In the genomic region with DNA sequence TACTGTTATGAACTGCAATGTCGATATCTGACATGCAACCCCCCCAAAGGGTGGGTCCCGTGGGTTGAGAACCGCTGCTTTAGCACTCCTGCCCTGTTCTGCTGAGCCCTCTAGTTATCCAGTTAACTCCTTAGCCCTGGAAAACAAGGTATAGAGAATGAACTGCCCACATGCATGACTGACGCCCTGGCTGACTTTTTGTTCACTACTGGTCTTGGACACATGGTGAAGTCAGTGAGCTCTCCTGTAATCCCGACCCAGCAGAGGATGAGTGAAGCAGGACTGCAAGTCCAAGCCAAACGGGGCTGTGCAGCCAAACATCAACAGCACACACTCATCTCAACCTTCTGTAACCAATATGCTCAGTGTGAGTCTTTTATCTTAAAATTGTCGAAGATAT, we compare ENCODE assay signal across 9 mouse cellular contexts. TPM values are rescaled to one million over a fixed set of nuclear protein-coding genes. Genes with fewer than 3 reads are reported as not detected.
DNase-seq lines count a peak whose midpoint lies in the region; ATAC-seq lines count a peak whose summit lies in the region.
"Had no signal": no experiment of that assay in that cellular context is flagged by ENCODE, and none has a peak within 500 bp of the region (broad histone marks: within the 10 kb centered on the region; RNA-seq: fewer than 3 reads in every experiment).

No protein-coding gene starts in this region.

- H3K9ac ChIP-seq in midbrain, embryonic 11.5 days (ENCODE audit: low read length): no peak overlapping the region
- H3K9ac ChIP-seq in limb, embryonic 12.5 days (replicated peaks): no peak overlapping the region
- no peak overlapping the region for H3K9ac ChIP-seq in stomach, embryonic 15.5 days

- WGBS in midbrain, embryonic 10.5 days: 91% methylated on average over 7 of the region's 7 CpGs
- WGBS in midbrain, embryonic 11.5 days: 91% methylated on average over 7 of the region's 7 CpGs
- WGBS in limb, embryonic 12.5 days: 88% methylated on average over 7 of the region's 7 CpGs
- WGBS in stomach, embryonic 15.5 days: 89% methylated on average over 7 of the region's 7 CpGs

- H3K36me3 ChIP-seq in midbrain, embryonic 10.5 days: peaks cover 55% of the 10 kb centered on the region
- H3K36me3 ChIP-seq in midbrain, embryonic 11.5 days (ENCODE audit: control insufficient read depth, insufficient read depth, low read length): peaks cover 4% of the 10 kb centered on the region; the same call in 1 of the 2 replicates
- H3K36me3 ChIP-seq in limb, embryonic 12.5 days: peaks cover 50% of the 10 kb centered on the region
- peaks cover 22% of the 10 kb centered on the region for H3K36me3 ChIP-seq in stomach, embryonic 15.5 days

- H3K4me2 ChIP-seq in midbrain, embryonic 11.5 days: no peak overlapping the region; the same call in 1 of the 2 replicates
- H3K4me2 ChIP-seq in limb, embryonic 12.5 days: peak overlapping the region; percentile 72
- peak overlapping the region; percentile 74 for H3K4me2 ChIP-seq in stomach, embryonic 15.5 days

- H3K4me3 ChIP-seq in midbrain, embryonic 10.5 days: peak overlapping the region; percentile 78; the same call in 1 of the 2 replicates
- H3K4me3 ChIP-seq in midbrain, embryonic 11.5 days (ENCODE audit: low read depth, low read length): no peak overlapping the region; the same call in 1 of the 2 replicates
- H3K4me3 ChIP-seq in limb, embryonic 12.5 days (replicated peaks): peak overlapping the region; percentile 97; the same call in 1 of the 2 replicates
- peak overlapping the region; percentile 87 for H3K4me3 ChIP-seq in stomach, embryonic 15.5 days (replicated peaks)

- no peak for ATAC-seq in midbrain, embryonic 11.5 days (ENCODE audit: low FRiP score)
- no peak for ATAC-seq in limb, embryonic 12.5 days (ENCODE audit: insufficient number of reproducible peaks, insufficient read depth, low FRiP score, low TSS enrichment, low read depth)
- no peak for ATAC-seq in stomach, embryonic 15.5 days (ENCODE audit: insufficient read depth, low FRiP score, low read depth)

- peaks cover 26% of the 10 kb centered on the region for H3K4me1 ChIP-seq in midbrain, embryonic 10.5 days
- peaks cover 11% of the 10 kb centered on the region for H3K4me1 ChIP-seq in midbrain, embryonic 11.5 days (ENCODE audit: control insufficient read depth, insufficient read depth, low read length)
- H3K4me1 ChIP-seq in limb, embryonic 12.5 days (replicated peaks): peaks cover 16% of the 10 kb centered on the region
- peaks cover 15% of the 10 kb centered on the region; the same call in 1 of the 2 replicates for H3K4me1 ChIP-seq in stomach, embryonic 15.5 days

- H3K27ac ChIP-seq in midbrain, embryonic 10.5 days (replicated peaks): no peak overlapping the region
- no peak overlapping the region for H3K27ac ChIP-seq in midbrain, embryonic 11.5 days (ENCODE audit: low read depth, low read length)
- no peak overlapping the region for H3K27ac ChIP-seq in limb, embryonic 12.5 days
- peak overlapping the region; percentile 98; the same call in 1 of the 2 replicates for H3K27ac ChIP-seq in stomach, embryonic 15.5 days
- H3K27ac ChIP-seq: left cerebral cortex, adult 2 months had no signal

- intact Hi-C loops in heart, postnatal 10 days (cut with DNase I): no loop called here

- DNase-seq in heart, adult 11 months: peak; percentile 89
- no peak for DNase-seq in heart, postnatal 10 days
- DNase-seq in midbrain, embryonic 10.5 days (ENCODE audit: low spot score): no peak
- no peak for DNase-seq in midbrain, embryonic 11.5 days (ENCODE audit: low spot score, missing footprints)
- DNase-seq in embryo, embryonic 11 days: no peak
- no peak for DNase-seq in urinary bladder, adult 2 months (ENCODE audit: low spot score)

- no peaks in the 10 kb centered on the region for H3K27me3 ChIP-seq in midbrain, embryonic 10.5 days (ENCODE audit: low read depth, poor library complexity, severe bottlenecking)
- no peaks in the 10 kb centered on the region for H3K27me3 ChIP-seq in midbrain, embryonic 11.5 days (ENCODE audit: control insufficient read depth, insufficient read depth, low read length)
- H3K27me3 ChIP-seq in limb, embryonic 12.5 days: no peaks in the 10 kb centered on the region
- no peaks in the 10 kb centered on the region for H3K27me3 ChIP-seq in stomach, embryonic 15.5 days (replicated peaks)

- no peaks in the 10 kb centered on the region for H3K9me3 ChIP-seq in midbrain, embryonic 10.5 days (replicated peaks)
- no peaks in the 10 kb centered on the region for H3K9me3 ChIP-seq in midbrain, embryonic 11.5 days (ENCODE audit: control insufficient read depth, low read length)
- no peaks in the 10 kb centered on the region for H3K9me3 ChIP-seq in limb, embryonic 12.5 days
- H3K9me3 ChIP-seq in stomach, embryonic 15.5 days: no peaks in the 10 kb centered on the region

RNA-seq across cellular contexts. Expression of a gene that starts 1.8 kb away (rescaled TPM):
- total RNA-seq in heart, postnatal 10 days (2021): 100 to 1,000 TPM in 1 of 2 experiments, 10 to 100 TPM in 1; 92.4 to 101 TPM
- polyA plus RNA-seq in midbrain, embryonic 10.5 days (2016; fragmentation: Nextera tagmentation; extraction: Ambion mirVana): 133 and 160 TPM in 2 replicates
- 192 and 212 TPM in 2 replicates for polyA plus RNA-seq in midbrain, embryonic 11.5 days (2014; fragmentation: Nextera tagmentation; extraction: Ambion mirVana)
- 140 and 144 TPM in 2 replicates for polyA plus RNA-seq in limb, embryonic 12.5 days (2016; fragmentation: Nextera tagmentation; extraction: Ambion mirVana)
- 75.2 and 76.2 TPM in 2 replicates for polyA plus RNA-seq in stomach, embryonic 15.5 days (2015; fragmentation: Nextera tagmentation; extraction: Ambion mirVana)
- polyA plus RNA-seq in urinary bladder, adult 2 months (2012; rRNA removed): 47.4 and 50.1 TPM in 2 replicates

RNA-seq across cellular contexts. Expression of a gene that starts 47.0 kb away (rescaled TPM):
- total RNA-seq in heart, postnatal 10 days (2021): 100 to 1,000 TPM in 1 of 2 experiments, 10 to 100 TPM in 1; 94.6 to 120 TPM
- 713 and 827 TPM in 2 replicates for polyA plus RNA-seq in midbrain, embryonic 10.5 days (2016; fragmentation: Nextera tagmentation; extraction: Ambion mirVana)
- 886 and 907 TPM in 2 replicates for polyA plus RNA-seq in midbrain, embryonic 11.5 days (2014; fragmentation: Nextera tagmentation; extraction: Ambion mirVana)
- 916 and 1,014 TPM in 2 replicates for polyA plus RNA-seq in limb, embryonic 12.5 days (2016; fragmentation: Nextera tagmentation; extraction: Ambion mirVana)
- 476 and 575 TPM in 2 replicates for polyA plus RNA-seq in stomach, embryonic 15.5 days (2015; fragmentation: Nextera tagmentation; extraction: Ambion mirVana)
- 178 and 181 TPM in 2 replicates for polyA plus RNA-seq in urinary bladder, adult 2 months (2012; rRNA removed)
